Mouse (Mus musculus) retina, postnatal 7 days (tissue): ENCODE data around the gene Pdzrn4.
"Not testable (repeated sequence)": the region's sequence is repeated elsewhere in the genome, so short reads cannot be mapped to it uniquely, and the experiment has no call there.

ENCODE experiments used
- DNase-seq: peaks from one replicate; pipeline ENCODE4 v3.0.0-alpha.2; 2012; ENCODE audit warnings: low read depth, low spot score

Gene Pdzrn4

GRCm38 (mm10) chr15:92396770-92397608, at the start of gene Pdzrn4:
Gene Pdzrn4 (plus strand): TSS chr15:92396881.
- peak; percentile 13 for DNase-seq

GRCm38 (mm10) chr15:92347426-92347825, 49.3 kb upstream of the Pdzrn4 start:
- no peak for DNase-seq

GRCm38 (mm10) chr15:92347902-92348301, 48.8 kb upstream of the Pdzrn4 start:
- no peak for DNase-seq

GRCm38 (mm10) chr15:92348453-92348852, 48.2 kb upstream of the Pdzrn4 start:
- not testable (repeated sequence) for DNase-seq

GRCm38 (mm10) chr15:92364153-92364552, 32.5 kb upstream of the Pdzrn4 start:
- no peak for DNase-seq

GRCm38 (mm10) chr15:92364592-92364991, 32.1 kb upstream of the Pdzrn4 start:
- DNase-seq = no peak

- no peak for DNase-seq
Measured at GRCm38 (mm10) chr15:92394811-92395210, 1.9 kb upstream of the Pdzrn4 start.

GRCm38 (mm10) chr15:92398747-92399146, 2.1 kb downstream of the Pdzrn4 start:
- DNase-seq = no peak

GRCm38 (mm10) chr15:92399278-92399677, 2.6 kb downstream of the Pdzrn4 start:
- no peak for DNase-seq

- no peak for DNase-seq
Measured at GRCm38 (mm10) chr15:92401554-92401953, 4.9 kb downstream of the Pdzrn4 start.

- no peak for DNase-seq
Measured at GRCm38 (mm10) chr15:92415323-92415722, 18.6 kb downstream of the Pdzrn4 start.

GRCm38 (mm10) chr15:92416141-92416540, 19.5 kb downstream of the Pdzrn4 start:
- no peak for DNase-seq

- no peak for DNase-seq
Measured at GRCm38 (mm10) chr15:92416658-92417057, 20.0 kb downstream of the Pdzrn4 start.

GRCm38 (mm10) chr15:92417120-92417519, 20.4 kb downstream of the Pdzrn4 start:
- no peak for DNase-seq

GRCm38 (mm10) chr15:92434605-92435004, 37.9 kb downstream of the Pdzrn4 start:
- peak; percentile 39 for DNase-seq

GRCm38 (mm10) chr15:92435306-92435705, 38.6 kb downstream of the Pdzrn4 start:
- no peak for DNase-seq

- no peak for DNase-seq
Measured at GRCm38 (mm10) chr15:92441630-92442180, 45.0 kb downstream of the Pdzrn4 start.

GRCm38 (mm10) chr15:92447708-92448147, 51.0 kb downstream of the Pdzrn4 start:
- DNase-seq = peak; percentile 33

GRCm38 (mm10) chr15:92449112-92449511, 52.4 kb downstream of the Pdzrn4 start:
- no peak for DNase-seq

GRCm38 (mm10) chr15:92452620-92453019, 55.9 kb downstream of the Pdzrn4 start:
- DNase-seq = no peak

GRCm38 (mm10) chr15:92482198-92482597, 85.5 kb downstream of the Pdzrn4 start:
- DNase-seq = no peak

- DNase-seq = no peak
Measured at GRCm38 (mm10) chr15:92491376-92491775, 94.7 kb downstream of the Pdzrn4 start.
